Mouse (Mus musculus) brain, embryonic 14.5 days (tissue): Measurements from ENCODE around the gene Kcnj3.

Experiments
- CTCF ChIP-seq: fragments of 200-500 bp; IDR thresholded peaks from 2 replicates; pipeline ENCODE4 v1.5.1; 2012; ENCODE audit warnings: inconsistent platforms, mild to moderate bottlenecking, moderate library complexity, borderline replicate concordance; ENCODE audit not compliant: insufficient read depth, insufficient read length; ENCODE audit errors: extremely low read depth
- POLR2A ChIP-seq: fragments of 200-500 bp; IDR thresholded peaks from 2 replicates; pipeline ENCODE4 v1.6.1; 2012; ENCODE audit warnings: mild to moderate bottlenecking, inconsistent platforms, borderline replicate concordance; ENCODE audit not compliant: poor library complexity, insufficient read depth, insufficient read length, severe bottlenecking; ENCODE audit errors: extremely low read depth

DNA sequence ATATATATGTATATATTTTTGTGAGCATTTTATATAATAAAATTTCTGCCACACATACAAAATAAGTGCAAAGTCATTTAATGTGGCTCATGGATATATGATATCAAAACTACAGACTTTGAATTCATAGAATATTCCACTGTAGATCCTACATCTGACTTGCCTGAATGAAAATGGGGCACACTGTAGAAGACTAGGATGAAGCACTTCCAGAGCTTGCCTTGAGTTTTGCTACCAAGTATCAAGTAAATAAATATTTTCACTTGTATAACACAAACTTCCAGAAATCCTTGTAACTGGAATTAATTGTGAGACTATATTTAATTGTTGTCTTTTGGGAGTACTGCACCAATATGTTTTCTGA lies 44.8 kb downstream of the Kcnj3 start:
- TF ChIP-seq CTCF (no peak), POLR2A (no peak)
